Mouse (Mus musculus) MEL (cell line): ENCODE results near the gene Rbms3. TPM values are rescaled to one million over a fixed set of nuclear protein-coding genes. Genes with fewer than 3 reads are reported as not detected.

Source experiments
- DNase-seq: peaks from one replicate; pipeline ENCODE4 v3.0.0; 2011; ENCODE audit warnings: low read depth, low spot score
- H3K27ac ChIP-seq: 2 replicates; pipeline ENCODE4 v1.5.1; 2012; ENCODE audit warnings: low read depth, mild to moderate bottlenecking, control low read depth, low read length, moderate library complexity; ENCODE audit not compliant: control insufficient read depth
- H3K27me3 ChIP-seq, 2 experiments: fragments of 150-350 bp in 1 of 2; sonication (generic) in 1 of 2; 2 replicates each; pipeline ENCODE4 v1.6.1; 2012; ENCODE audit warnings: low read length in 2 of 2, mild to moderate bottlenecking in 2 of 2, improper control_type of control experiment in 1 of 2, moderate library complexity in 1 of 2; ENCODE audit not compliant: insufficient read depth in 2 of 2, control insufficient read depth in 1 of 2
- H3K36me3 ChIP-seq, 2 experiments: 2 replicates each; pipeline ENCODE4 v1.6.1; 2012 to 2014; ENCODE audit warnings: low read length in 2 of 2, improper control_type of control experiment in 1 of 2, inconsistent platforms in 1 of 2, mild to moderate bottlenecking in 1 of 2; ENCODE audit not compliant: insufficient read depth in 2 of 2, control insufficient read depth in 1 of 2
- H3K4me1 ChIP-seq, 2 experiments: fragments of 150-350 bp in 1 of 2; sonication (generic) in 1 of 2; 2 replicates each; pipeline ENCODE4 v1.6.1; 2012; ENCODE audit warnings: low read length in 2 of 2, improper control_type of control experiment in 1 of 2, mild to moderate bottlenecking in 1 of 2; ENCODE audit not compliant: insufficient read depth in 2 of 2, control insufficient read depth in 1 of 2
- H3K4me3 ChIP-seq, 2 experiments: fragments of 150-350 bp in 1 of 2; sonication (generic) in 1 of 2; 2 replicates each; pipeline ENCODE4 v1.5.1; 2012; ENCODE audit warnings: low read depth in 2 of 2, low read length in 2 of 2, mild to moderate bottlenecking in 2 of 2, moderate library complexity in 2 of 2, control low read depth in 1 of 2, improper control_type of control experiment in 1 of 2; ENCODE audit not compliant: control insufficient read depth in 1 of 2, insufficient read depth in 1 of 2
- H3K79me2 ChIP-seq: 2 replicates; pipeline ENCODE4 v1.6.1; 2012; ENCODE audit warnings: mild to moderate bottlenecking, low read length, moderate library complexity; ENCODE audit not compliant: control insufficient read depth, poor library complexity, insufficient read depth
- H3K9ac ChIP-seq: 2 replicates; pipeline ENCODE4 v1.6.1; 2012; ENCODE audit warnings: low read depth, mild to moderate bottlenecking, control low read depth, low read length, moderate library complexity; ENCODE audit not compliant: control insufficient read depth, poor library complexity, severe bottlenecking
- H3K9me3 ChIP-seq: fragments of 150-350 bp; sonication (generic); replicated peaks from 2 replicates; pipeline ENCODE4 v1.6.1; 2012; ENCODE audit warnings: mild to moderate bottlenecking, low read length, improper control_type of control experiment, moderate library complexity; ENCODE audit not compliant: insufficient read depth
- CTCF ChIP-seq, 3 experiments: IDR thresholded peaks in 2 of 3; conservative IDR thresholded peaks in 1 of 3; 2 replicates each; pipeline ENCODE4 v1.5.1; 2011 to 2012; ENCODE audit warnings: low read length in 3 of 3, low read depth in 2 of 3, mild to moderate bottlenecking in 2 of 3, improper control_type of control experiment in 1 of 3, inconsistent platforms in 1 of 3, mixed read lengths in 1 of 3, moderate library complexity in 1 of 3; ENCODE audit not compliant: control insufficient read depth in 1 of 3, insufficient read depth in 1 of 3, poor library complexity in 1 of 3, severe bottlenecking in 1 of 3
- GABPA ChIP-seq: IDR thresholded peaks from 2 replicates; pipeline ENCODE4 v1.6.1; 2012; ENCODE audit warnings: low read depth, mild to moderate bottlenecking, inconsistent platforms, low read length, improper control_type of control experiment, moderate library complexity
- JUND ChIP-seq: IDR thresholded peaks from 2 replicates; pipeline ENCODE4 v1.6.1; 2011; ENCODE audit warnings: low read depth, mild to moderate bottlenecking, improper control_type of control experiment, low read length
- MAFK ChIP-seq: IDR thresholded peaks from 2 replicates; pipeline ENCODE4 v1.6.1; 2011; ENCODE audit warnings: low read depth, mild to moderate bottlenecking, low read length, improper control_type of control experiment, borderline replicate concordance
- MAX ChIP-seq: IDR thresholded peaks from 2 replicates; pipeline ENCODE4 v1.6.1; 2011; ENCODE audit warnings: low read length, improper control_type of control experiment
- MEF2A ChIP-seq: IDR thresholded peaks from 2 replicates; pipeline ENCODE4 v1.6.1; 2014; ENCODE audit warnings: low read depth, mild to moderate bottlenecking, inconsistent platforms, low read length, improper control_type of control experiment; ENCODE audit not compliant: poor library complexity, insufficient replicate concordance, severe bottlenecking; ENCODE audit errors: extremely low read depth
- NELFE ChIP-seq: IDR thresholded peaks from 2 replicates; pipeline ENCODE4 v1.6.1; 2011; ENCODE audit warnings: low read depth, low read length, improper control_type of control experiment
- RCOR1 ChIP-seq: IDR thresholded peaks from 2 replicates; pipeline ENCODE4 v1.6.1; 2012; ENCODE audit warnings: low read depth, mild to moderate bottlenecking, inconsistent platforms, low read length, improper control_type of control experiment
- SIN3A ChIP-seq: IDR thresholded peaks from 2 replicates; pipeline ENCODE4 v1.6.1; 2012; ENCODE audit warnings: low read length, improper control_type of control experiment, inconsistent platforms
- USF1 ChIP-seq: IDR thresholded peaks from 2 replicates; pipeline ENCODE4 v1.6.1; 2014; ENCODE audit warnings: low read depth, mild to moderate bottlenecking, inconsistent platforms, low read length, improper control_type of control experiment, moderate library complexity
- USF2 ChIP-seq, 2 experiments: IDR thresholded peaks; 2 replicates each; pipeline ENCODE4 v1.6.1; 2011 to 2012; ENCODE audit warnings: improper control_type of control experiment in 2 of 2, low read length in 2 of 2, borderline replicate concordance in 1 of 2, inconsistent platforms in 1 of 2, low read depth in 1 of 2, mild to moderate bottlenecking in 1 of 2; ENCODE audit not compliant: insufficient read depth in 1 of 2
- ZMIZ1 ChIP-seq: IDR thresholded peaks from 2 replicates; pipeline ENCODE4 v1.6.1; 2012; ENCODE audit warnings: low read depth, mild to moderate bottlenecking, inconsistent platforms, low read length, improper control_type of control experiment, moderate library complexity
- polyA plus RNA-seq, 2 experiments: library from polyadenylated mRNA; stranded (reverse) in 1 of 2; unstranded in 1 of 2; fragments of >175 nt in 1 of 2; fragments of >200 nt in 1 of 2; gene quantifications; 2 replicates each; pipeline versions ENCODE4 v1.2.1 to v1.2.4; 2012; ENCODE audit warnings: low replicate concordance in 2 of 2, low read depth in 1 of 2; ENCODE audit not compliant: insufficient read length in 2 of 2, insufficient read depth in 1 of 2, missing spikeins in 1 of 2
- total RNA-seq: library from RNA; depleted of rRNA; stranded (reverse); fragments of 300-350 nt; gene quantifications from 2 replicates; pipeline ENCODE4 v1.2.3, GENCODE M21; 2012

Gene Rbms3
- total and polyA plus RNA-seq, 3 experiments = not detected

- Histone ChIP-seq H3K27ac (no peak overlapping the region), H3K4me1 (no peaks in the 10 kb centered on the region), H3K4me3 (no peak overlapping the region), H3K9me3 (no peaks in the 10 kb centered on the region), H3K9ac (no peak overlapping the region), H3K27me3 (no peaks in the 10 kb centered on the region)
- no peak for DNase-seq
- TF ChIP-seq USF2 (IDR thresholded peaks at IDR 0.05; ENCODE audit: borderline replicate concordance in 1 of 2, insufficient read depth in 1 of 2, low read depth in 1 of 2, low read length in 2 of 2) = no peak
- TF ChIP-seq JUND = no peak
- TF ChIP-seq GABPA = no peak
- TF ChIP-seq MEF2A = no peak
- no peak for TF ChIP-seq CTCF (IDR thresholded peaks at IDR 0.05 in 2 of 3, conservative IDR thresholded peaks at IDR 0.05 in 1 of 3; ENCODE audit: control insufficient read depth in 1 of 3, insufficient read depth in 1 of 3, low read depth in 2 of 3, low read length in 3 of 3, poor library complexity in 1 of 3, severe bottlenecking in 1 of 3)
- TF ChIP-seq, all 39 proteins: peak for 0
- no peaks in the 10 kb centered on the region for H3K79me2 ChIP-seq
- no peaks in the 10 kb centered on the region for H3K36me3 ChIP-seq
These were observed 512.5 kb downstream of the Rbms3 start for GRCm38 (mm10) chr9:117117181-117117729.

- no peaks in the 10 kb centered on the region for H3K27me3 ChIP-seq
- no peaks in the 10 kb centered on the region for H3K36me3 ChIP-seq
- no peaks in the 10 kb centered on the region for H3K4me1 ChIP-seq
- H3K9ac ChIP-seq = no peak overlapping the region
- H3K27ac ChIP-seq = no peak overlapping the region
- H3K9me3 ChIP-seq = no peaks in the 10 kb centered on the region
- H3K4me3 ChIP-seq = no peak overlapping the region
- TF ChIP-seq MAX (no peak), MAFK (peak; percentile 56; the same call in 1 of the 2 replicates)
- TF ChIP-seq, all 39 proteins: peak for 1
- H3K79me2 ChIP-seq = no peaks in the 10 kb centered on the region
- no peak for DNase-seq
These were observed 514.1 kb downstream of the Rbms3 start for GRCm38 (mm10) chr9:117115609-117116008.

GRCm38 (mm10) chr9:117113592-117113991, 516.1 kb downstream of the Rbms3 start:
- Histone ChIP-seq H3K27me3 (no peaks in the 10 kb centered on the region), H3K4me3 (no peak overlapping the region), H3K4me1 (no peaks in the 10 kb centered on the region), H3K27ac (no peak overlapping the region), H3K9ac (no peak overlapping the region), H3K79me2 (no peaks in the 10 kb centered on the region), H3K9me3 (no peaks in the 10 kb centered on the region), H3K36me3 (no peaks in the 10 kb centered on the region)
- TF ChIP-seq USF2 (IDR thresholded peaks at IDR 0.05; ENCODE audit: borderline replicate concordance in 1 of 2, insufficient read depth in 1 of 2, low read depth in 1 of 2, low read length in 2 of 2) (no peak), ZMIZ1 (no peak), USF1 (no peak), NELFE (no peak), SIN3A (no peak), RCOR1 (no peak), JUND (no peak)
- DNase-seq = no peak
